Mouse (Mus musculus) E14TG2a.4 (cell line): ENCODE measurements around the gene Bbs10.

ENCODE experiments used
- CTCF ChIP-seq: conservative IDR thresholded peaks from 2 replicates; pipeline ENCODE4 v1.5.1; 2014; ENCODE audit warnings: low read length
- NANOG ChIP-seq: IDR thresholded peaks from 2 replicates; pipeline ENCODE4 v1.6.1; 2014; ENCODE audit warnings: borderline replicate concordance, low read length, mixed read lengths
- POU5F1 ChIP-seq: IDR thresholded peaks from 2 replicates; pipeline ENCODE4 v1.6.1; 2014; ENCODE audit warnings: low read length, borderline replicate concordance

GRCm38 (mm10) chr10:111257358-111257757 is 41.1 kb upstream of the Bbs10 start:
- TF ChIP-seq CTCF (no peak), NANOG (no peak), POU5F1 (no peak)
